Mouse (Mus musculus): ENCODE results near the gene Slc25a1.

GRCm38 (mm10) chr16:17890342-17890727 is 37.7 kb downstream of the Slc25a1 start:
- no peak for TF ChIP-seq CTCF (IDR thresholded peaks at IDR 0.05; ENCODE audit: low read depth)
- TF ChIP-seq EP300 (IDR thresholded peaks at IDR 0.05; ENCODE audit: low read depth), result no peak
